Mouse (Mus musculus): ENCODE results near the gene Gm7694. TPM values are rescaled to one million over a fixed set of nuclear protein-coding genes. Genes with fewer than 3 reads are reported as not detected.

Gm7694 gene
- total and polyA plus RNA-seq, 2 experiments from 2014 or later: 2.9 to 3.9 TPM

- ATAC-seq (ENCODE audit: insufficient read depth, low read depth): no peak
- H3K36me3 ChIP-seq (replicated peaks; ENCODE audit: control insufficient read depth, insufficient read depth, low read length): peaks cover 5% of the 10 kb centered on the region; the same call in 1 of the 2 replicates
- no peak overlapping the region for H3K4me2 ChIP-seq (ENCODE audit: low read depth, low read length)
- H3K4me3 ChIP-seq (ENCODE audit: low read depth, low read length): no peak overlapping the region
- H3K9me3 ChIP-seq (replicated peaks; ENCODE audit: control insufficient read depth, low read length): no peaks in the 10 kb centered on the region
- H3K27me3 ChIP-seq (ENCODE audit: control insufficient read depth, insufficient read depth, low read length): no peaks in the 10 kb centered on the region
- no peak overlapping the region for H3K27ac ChIP-seq (ENCODE audit: low read depth)
- TF ChIP-seq CTCF (IDR thresholded peaks at IDR 0.05; ENCODE audit: low read depth) (no peak), EP300 (IDR thresholded peaks at IDR 0.05; ENCODE audit: low read depth) (no peak)
- WGBS: 95% methylated on average over 2 of the region's 2 CpGs
- H3K9ac ChIP-seq (replicated peaks; ENCODE audit: low read depth, low read length): no peak overlapping the region
- no peaks in the 10 kb centered on the region for H3K4me1 ChIP-seq (ENCODE audit: control insufficient read depth, insufficient read depth)
- no peak for DNase-seq (ENCODE audit: low spot score)
These were observed 15.9 kb upstream of the Gm7694 start for GRCm38 (mm10) chr1:170322046-170322445.

- Histone ChIP-seq H3K4me1 (ENCODE audit: control insufficient read depth, insufficient read depth) (no peaks in the 10 kb centered on the region), H3K27me3 (ENCODE audit: control insufficient read depth, insufficient read depth, low read length) (no peaks in the 10 kb centered on the region), H3K27ac (ENCODE audit: low read depth) (no peak overlapping the region), H3K36me3 (replicated peaks; ENCODE audit: control insufficient read depth, insufficient read depth, low read length) (no peaks in the 10 kb centered on the region), H3K4me2 (ENCODE audit: low read depth, low read length) (no peak overlapping the region), H3K4me3 (ENCODE audit: low read depth, low read length) (no peak overlapping the region), H3K9me3 (replicated peaks; ENCODE audit: control insufficient read depth, low read length) (no peaks in the 10 kb centered on the region), H3K9ac (replicated peaks; ENCODE audit: low read depth, low read length) (no peak overlapping the region)
- ATAC-seq (ENCODE audit: insufficient read depth, low read depth) (no peak), DNase-seq (ENCODE audit: low spot score) (no peak)
- WGBS: 74% methylated on average over 6 of the region's 6 CpGs
- TF ChIP-seq EP300 (IDR thresholded peaks at IDR 0.05; ENCODE audit: low read depth) (no peak), CTCF (IDR thresholded peaks at IDR 0.05; ENCODE audit: low read depth) (no peak)
These were observed 5.3 kb upstream of the Gm7694 start for GRCm38 (mm10) chr1:170311431-170311830.

GRCm38 (mm10) chr1:170308503-170308902, 2.4 kb upstream of the Gm7694 start, which contains the start of gene Spata46:
Spata46 (plus strand) TSS chr1:170308803.
- WGBS: 91% methylated on average over 4 of the region's 4 CpGs
- TF ChIP-seq EP300 (IDR thresholded peaks at IDR 0.05; ENCODE audit: low read depth): no peak
- TF ChIP-seq CTCF (IDR thresholded peaks at IDR 0.05; ENCODE audit: low read depth): no peak
- no peaks in the 10 kb centered on the region for H3K36me3 ChIP-seq (replicated peaks; ENCODE audit: control insufficient read depth, insufficient read depth, low read length)
- H3K9me3 ChIP-seq (replicated peaks; ENCODE audit: control insufficient read depth, low read length): no peaks in the 10 kb centered on the region
- DNase-seq (ENCODE audit: low spot score): no peak
- no peaks in the 10 kb centered on the region for H3K27me3 ChIP-seq (ENCODE audit: control insufficient read depth, insufficient read depth, low read length)
- no peak for ATAC-seq (ENCODE audit: insufficient read depth, low read depth)
- H3K9ac ChIP-seq (replicated peaks; ENCODE audit: low read depth, low read length): no peak within 1 kb of the TSS
- no peak within 1 kb of the TSS for H3K27ac ChIP-seq (ENCODE audit: low read depth)
- no peak within 1 kb of the TSS for H3K4me2 ChIP-seq (ENCODE audit: low read depth, low read length)
- H3K4me1 ChIP-seq (ENCODE audit: control insufficient read depth, insufficient read depth): no peaks in the 10 kb centered on the region
- H3K4me3 ChIP-seq (ENCODE audit: low read depth, low read length): no peak within 1 kb of the TSS

GRCm38 (mm10) chr1:170305002-170305401, 1.1 kb downstream of the Gm7694 start:
- Histone ChIP-seq H3K4me2 (ENCODE audit: low read depth, low read length) (no peak overlapping the region), H3K27me3 (ENCODE audit: control insufficient read depth, insufficient read depth, low read length) (no peaks in the 10 kb centered on the region), H3K36me3 (replicated peaks; ENCODE audit: control insufficient read depth, insufficient read depth, low read length) (no peaks in the 10 kb centered on the region), H3K9me3 (replicated peaks; ENCODE audit: control insufficient read depth, low read length) (no peaks in the 10 kb centered on the region), H3K4me1 (ENCODE audit: control insufficient read depth, insufficient read depth) (no peaks in the 10 kb centered on the region), H3K4me3 (ENCODE audit: low read depth, low read length) (no peak overlapping the region), H3K9ac (replicated peaks; ENCODE audit: low read depth, low read length) (no peak overlapping the region), H3K27ac (ENCODE audit: low read depth) (no peak overlapping the region)
- TF ChIP-seq EP300 (IDR thresholded peaks at IDR 0.05; ENCODE audit: low read depth) (no peak), CTCF (IDR thresholded peaks at IDR 0.05; ENCODE audit: low read depth) (no peak)
- WGBS: 79% methylated on average over 10 of the region's 10 CpGs
- DNase-seq (ENCODE audit: low spot score) (no peak), ATAC-seq (ENCODE audit: insufficient read depth, low read depth) (no peak)

- WGBS: 75% methylated on average over 6 of the region's 6 CpGs
- no peaks in the 10 kb centered on the region for H3K27me3 ChIP-seq (ENCODE audit: control insufficient read depth, insufficient read depth, low read length)
- H3K4me2 ChIP-seq (ENCODE audit: low read depth, low read length): no peak overlapping the region
- no peak overlapping the region for H3K4me3 ChIP-seq (ENCODE audit: low read depth, low read length)
- TF ChIP-seq CTCF (IDR thresholded peaks at IDR 0.05; ENCODE audit: low read depth): no peak
- TF ChIP-seq EP300 (IDR thresholded peaks at IDR 0.05; ENCODE audit: low read depth): no peak
- DNase-seq (ENCODE audit: low spot score): no peak
- H3K27ac ChIP-seq (ENCODE audit: low read depth): no peak overlapping the region
- no peak overlapping the region for H3K9ac ChIP-seq (replicated peaks; ENCODE audit: low read depth, low read length)
- H3K36me3 ChIP-seq (replicated peaks; ENCODE audit: control insufficient read depth, insufficient read depth, low read length): no peaks in the 10 kb centered on the region
- no peaks in the 10 kb centered on the region for H3K9me3 ChIP-seq (replicated peaks; ENCODE audit: control insufficient read depth, low read length)
- H3K4me1 ChIP-seq (ENCODE audit: control insufficient read depth, insufficient read depth): no peaks in the 10 kb centered on the region
- no peak for ATAC-seq (ENCODE audit: insufficient read depth, low read depth)
These were observed 3.0 kb downstream of the Gm7694 start for GRCm38 (mm10) chr1:170303103-170303502.

GRCm38 (mm10) chr1:170302456-170302855, 3.7 kb downstream of the Gm7694 start:
- Histone ChIP-seq H3K27me3 (ENCODE audit: control insufficient read depth, insufficient read depth, low read length) (no peaks in the 10 kb centered on the region), H3K4me3 (ENCODE audit: low read depth, low read length) (no peak overlapping the region), H3K9me3 (replicated peaks; ENCODE audit: control insufficient read depth, low read length) (no peaks in the 10 kb centered on the region), H3K9ac (replicated peaks; ENCODE audit: low read depth, low read length) (no peak overlapping the region), H3K36me3 (replicated peaks; ENCODE audit: control insufficient read depth, insufficient read depth, low read length) (no peaks in the 10 kb centered on the region), H3K4me2 (ENCODE audit: low read depth, low read length) (no peak overlapping the region), H3K27ac (ENCODE audit: low read depth) (no peak overlapping the region), H3K4me1 (ENCODE audit: control insufficient read depth, insufficient read depth) (no peaks in the 10 kb centered on the region)
- TF ChIP-seq CTCF (IDR thresholded peaks at IDR 0.05; ENCODE audit: low read depth) (no peak), EP300 (IDR thresholded peaks at IDR 0.05; ENCODE audit: low read depth) (no peak)
- no peak for ATAC-seq (ENCODE audit: insufficient read depth, low read depth)
- DNase-seq (ENCODE audit: low spot score): no peak
- WGBS: 85% methylated on average over 6 of the region's 6 CpGs
